Mouse (Mus musculus) frontal cortex, postnatal 10 days (tissue): ENCODE results near the gene Gm11444.

ENCODE experiments used
- DNase-seq, 2 experiments: peaks; one replicate each; pipeline ENCODE4 v3.0.0; 2022; ENCODE audit warnings: low spot score in 2 of 2, mixed read lengths in 1 of 2

Gm11444 gene

GRCm38 (mm10) chr11:85835753-85836522 lies 14.2 kb downstream of the Gm11444 start:
- DNase-seq = no peak

GRCm38 (mm10) chr11:85835001-85835752 lies 15.0 kb downstream of the Gm11444 start:
- no peak for DNase-seq

GRCm38 (mm10) chr11:85834386-85834931 lies 15.7 kb downstream of the Gm11444 start:
- no peak for DNase-seq

DNA sequence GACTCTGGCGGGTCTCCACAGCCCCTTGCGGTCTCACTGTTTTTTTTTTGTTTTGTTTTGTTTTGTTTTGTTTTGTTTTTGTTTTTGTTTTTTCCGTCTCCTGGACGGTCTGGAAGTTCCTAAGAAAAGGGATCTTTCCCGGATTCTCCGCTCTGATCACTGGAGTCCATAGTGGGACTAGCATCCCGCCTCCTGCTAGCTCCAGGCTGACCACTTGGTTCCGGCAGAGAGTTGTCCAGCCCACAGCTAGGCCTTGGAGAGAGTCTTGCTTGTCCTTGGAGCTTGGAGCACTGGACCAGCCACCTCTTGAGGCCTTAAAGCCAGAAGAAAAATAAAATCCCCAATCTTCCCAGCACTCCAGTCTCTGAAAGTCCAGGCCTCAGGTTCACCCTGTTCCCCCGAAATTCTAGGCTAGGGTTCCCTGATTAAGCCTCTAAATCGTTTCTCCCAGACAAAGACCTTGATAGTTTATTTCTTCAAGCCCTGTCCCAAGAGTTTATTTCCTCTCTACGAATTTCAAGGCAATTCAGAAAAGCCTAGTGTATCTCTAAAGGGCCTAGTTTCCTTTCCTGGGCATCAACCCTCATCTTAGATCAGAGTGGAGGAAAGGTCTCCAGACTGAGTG lies 16.3 kb downstream of the Gm11444 start:
- no peak for DNase-seq

DNA sequence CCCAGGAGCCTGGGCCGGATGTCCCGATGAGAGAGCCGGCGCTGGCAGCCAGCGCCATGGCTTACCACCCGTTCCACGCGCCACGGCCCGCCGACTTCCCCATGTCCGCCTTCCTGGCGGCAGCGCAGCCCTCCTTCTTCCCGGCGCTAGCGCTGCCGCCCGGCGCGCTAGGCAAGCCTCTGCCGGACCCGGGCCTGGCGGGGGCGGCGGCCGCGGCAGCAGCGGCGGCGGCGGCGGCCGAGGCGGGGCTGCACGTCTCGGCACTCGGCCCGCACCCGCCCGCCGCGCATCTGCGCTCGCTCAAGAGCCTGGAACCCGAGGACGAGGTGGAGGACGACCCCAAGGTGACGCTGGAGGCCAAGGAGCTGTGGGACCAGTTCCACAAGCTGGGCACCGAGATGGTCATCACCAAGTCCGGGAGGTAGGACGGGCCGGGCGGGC lies 17.0 kb downstream of the Gm11444 start:
- DNase-seq = no peak

DNA sequence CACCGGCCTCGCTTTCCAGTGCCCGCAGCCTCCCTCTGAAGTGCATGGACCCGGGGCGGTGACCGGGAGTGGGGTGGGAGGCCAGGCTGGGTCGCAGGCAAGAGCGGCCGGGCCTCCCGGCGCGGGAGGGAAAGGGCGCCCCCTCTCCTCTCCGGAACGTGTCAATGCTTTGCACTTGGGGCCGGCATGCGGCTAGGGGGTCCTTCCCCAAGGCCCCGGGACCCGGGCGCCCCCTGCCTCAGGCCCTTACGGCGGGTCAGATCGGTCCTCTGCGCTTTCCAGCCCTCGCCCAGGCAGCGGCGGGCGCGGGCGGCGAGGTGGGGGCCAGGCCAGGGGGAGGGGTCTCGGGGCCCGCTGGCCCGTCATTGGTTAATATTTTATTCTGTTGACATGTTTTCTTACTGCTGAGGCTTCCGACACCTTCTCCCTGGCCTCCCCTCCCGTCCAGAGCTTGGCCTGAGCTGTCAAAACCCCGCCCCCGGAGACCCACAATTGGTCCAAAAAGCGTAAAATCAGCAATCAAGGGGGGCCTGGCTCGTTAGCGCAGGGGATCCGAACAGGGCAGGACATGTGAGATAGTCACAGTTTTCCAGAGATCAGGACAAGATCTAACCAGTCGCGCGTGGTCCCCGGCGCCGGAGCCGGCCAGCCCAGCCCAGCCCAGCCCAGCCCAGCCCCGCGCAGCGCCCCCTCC lies 17.8 kb downstream of the Gm11444 start, which contains the start of gene Tbx2:
TSS of gene Tbx2 (plus strand) at position 321 of the 694 bp plus-strand sequence.
- DNase-seq = no peak

GRCm38 (mm10) chr11:85831656-85832230 lies 18.4 kb downstream of the Gm11444 start:
- DNase-seq = no peak

DNA sequence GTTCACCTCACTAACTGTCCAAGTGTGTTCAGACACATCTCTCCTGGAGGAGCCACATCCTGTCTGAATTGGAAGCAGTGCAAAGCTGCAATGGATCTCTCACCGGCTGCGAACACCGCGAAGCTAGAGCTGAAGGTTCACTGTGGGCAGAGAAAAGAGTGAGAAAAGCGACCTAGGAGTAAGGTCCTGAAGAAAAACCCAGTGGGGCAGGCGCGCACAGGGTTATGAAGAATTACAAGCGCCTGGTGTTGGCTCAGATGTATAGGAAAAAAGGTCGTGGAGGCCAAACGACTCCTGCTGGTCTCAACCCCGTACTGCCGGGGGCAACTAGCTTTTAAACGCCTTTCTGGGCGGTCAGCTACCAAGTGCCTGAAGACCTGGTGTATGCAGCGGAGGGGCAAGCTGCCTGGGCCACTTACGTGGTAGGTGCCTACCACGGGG lies 19.2 kb downstream of the Gm11444 start:
- no peak for DNase-seq

GRCm38 (mm10) chr11:85829520-85830440 lies 20.4 kb downstream of the Gm11444 start:
- no peak for DNase-seq

GRCm38 (mm10) chr11:85828691-85829519 lies 21.2 kb downstream of the Gm11444 start:
- DNase-seq = no peak

DNA sequence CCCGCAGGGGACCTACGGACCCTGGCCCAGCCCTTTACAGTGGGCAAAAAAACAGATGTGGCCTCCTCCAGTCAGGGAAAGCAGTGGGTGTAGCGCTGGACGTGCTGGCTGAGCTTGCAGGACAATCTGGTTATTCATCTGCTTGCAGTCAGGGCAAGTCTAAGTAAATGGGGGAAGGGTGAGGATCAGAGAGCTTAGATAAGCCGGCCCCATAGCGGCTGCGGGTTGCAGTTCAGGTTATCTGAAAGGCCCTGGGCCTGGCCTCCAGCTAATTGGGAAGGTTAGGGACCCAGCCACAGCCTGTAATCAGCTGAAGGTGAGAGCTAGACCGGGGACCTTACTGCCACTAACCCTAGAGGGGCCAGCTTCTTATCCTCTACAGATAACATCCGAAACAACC lies 22.8 kb downstream of the Gm11444 start:
- DNase-seq = no peak

DNA sequence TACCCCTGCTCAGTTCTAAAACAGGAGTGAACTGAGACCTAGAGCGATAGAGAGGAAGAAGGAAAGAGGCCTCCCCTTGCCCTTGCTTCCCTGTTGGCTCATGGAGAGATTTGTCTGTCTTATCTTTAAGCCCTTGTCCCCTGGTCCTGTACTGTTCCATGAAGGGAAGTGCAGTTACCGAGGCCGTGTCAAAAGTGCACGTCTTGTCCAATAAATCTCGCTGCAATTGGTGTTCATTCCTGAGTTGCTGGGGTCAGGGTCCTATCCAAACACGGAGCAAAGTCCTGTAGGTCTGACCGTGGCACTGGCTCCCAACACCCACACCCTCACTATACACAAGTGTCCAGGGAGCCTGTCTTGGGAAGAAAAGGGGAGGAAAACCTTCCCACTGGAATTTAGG lies 24.3 kb downstream of the Gm11444 start:
- no peak for DNase-seq

DNA sequence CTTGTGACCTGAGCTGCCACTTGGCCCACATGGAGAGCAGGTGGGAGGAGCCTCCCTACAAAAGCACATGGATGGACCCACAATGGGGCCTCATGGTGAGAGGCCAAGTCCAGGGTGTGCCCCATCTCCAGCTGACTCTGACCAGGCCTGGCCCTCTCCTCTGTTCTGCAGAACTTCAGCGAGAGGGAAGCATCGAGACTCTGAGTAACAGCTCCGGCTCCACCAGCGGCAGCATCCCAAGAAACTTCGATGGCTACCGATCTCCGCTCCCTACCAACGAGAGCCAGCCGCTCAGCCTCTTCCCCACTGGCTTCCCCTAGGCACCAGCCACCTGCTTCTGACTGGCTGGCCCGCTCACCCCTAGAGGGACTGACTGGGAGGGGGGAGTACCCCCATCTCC lies 25.1 kb downstream of the Gm11444 start:
- DNase-seq = no peak

DNA sequence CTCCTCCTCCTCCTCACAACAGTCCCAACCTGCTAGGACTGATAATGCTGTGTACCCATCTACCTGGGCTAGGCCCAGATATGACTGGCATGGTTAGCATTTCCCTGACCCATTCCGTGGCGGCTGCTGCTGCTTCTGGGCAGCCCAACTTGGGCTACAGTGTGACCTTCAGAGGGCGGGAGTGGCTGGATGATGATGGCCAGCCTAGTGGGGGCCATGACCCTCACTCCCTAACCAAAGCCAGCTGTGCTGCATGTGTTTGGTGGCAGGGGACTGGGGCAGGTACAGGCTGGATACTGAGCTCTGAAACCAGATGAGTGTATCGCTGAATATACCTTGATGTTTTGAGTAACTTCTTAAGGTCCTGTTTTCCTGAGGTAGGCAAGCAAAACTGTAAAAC lies 26.3 kb downstream of the Gm11444 start:
- no peak for DNase-seq

- DNase-seq = peak in 1 of 2 experiments; percentile 60
These were observed 27.0 kb downstream of the Gm11444 start for GRCm38 (mm10) chr11:85823181-85823580.

DNA sequence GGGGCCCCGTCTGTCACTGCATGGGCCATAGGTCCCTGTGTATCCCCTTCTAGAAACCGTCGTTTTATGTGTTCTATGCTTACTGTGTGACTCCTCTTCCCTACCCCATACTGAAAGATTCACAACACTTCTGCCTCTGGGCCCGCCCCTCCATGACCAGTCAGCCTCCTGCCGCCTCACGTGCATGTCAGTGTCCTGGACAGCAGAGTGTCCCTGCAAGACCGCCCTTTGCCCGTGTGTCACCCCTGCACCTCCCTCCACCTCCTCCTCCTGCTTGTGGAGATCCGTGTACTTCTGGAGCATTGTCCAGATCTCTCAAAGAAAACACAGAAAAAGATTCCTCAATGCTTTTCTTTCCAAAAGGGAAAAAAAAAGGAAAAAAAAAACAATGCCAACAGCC lies 28.5 kb downstream of the Gm11444 start:
- DNase-seq = no peak

GRCm38 (mm10) chr11:85820959-85821358 lies 29.2 kb downstream of the Gm11444 start:
- DNase-seq = no peak

GRCm38 (mm10) chr11:85818401-85818800 lies 31.7 kb downstream of the Gm11444 start:
- no peak for DNase-seq

DNA sequence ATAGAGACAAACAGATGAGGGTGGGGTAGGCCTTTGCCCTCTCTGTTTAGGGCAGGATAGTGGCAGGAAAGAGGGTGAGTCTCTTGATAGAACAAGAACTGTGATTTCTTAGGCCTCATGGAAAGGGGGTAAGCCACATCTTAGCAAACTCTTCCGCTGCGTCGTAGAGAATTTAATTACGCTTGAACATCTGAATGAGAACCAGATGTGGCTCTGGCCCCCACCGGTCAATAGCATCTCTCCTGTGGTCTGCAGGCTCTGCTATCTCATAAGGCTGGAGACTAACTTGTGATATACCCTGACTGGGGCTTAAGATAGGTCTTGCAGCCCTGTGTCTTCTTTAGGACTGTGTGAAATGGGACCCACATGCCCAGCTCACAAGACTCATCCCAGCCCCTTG lies 33.7 kb downstream of the Gm11444 start:
- DNase-seq = no peak
